Mouse (Mus musculus) ES-E14 (cell line): ENCODE measurements around the gene Nfs1. TPM values are rescaled to one million over a fixed set of nuclear protein-coding genes. Genes with fewer than 3 reads are reported as not detected.
A peak's percentile ranks its signal among the peaks of the same experiment; 100 is the strongest.

Experiments
- DNase-seq: peaks from one replicate; pipeline ENCODE4 v3.0.0-alpha.2; 2013; ENCODE audit warnings: low read depth, low spot score
- H3K27ac ChIP-seq: 2 replicates; pipeline ENCODE4 v1.5.1; 2012; ENCODE audit warnings: low read depth, mild to moderate bottlenecking, low read length, moderate library complexity, mixed read lengths; ENCODE audit not compliant: poor library complexity, insufficient read depth, severe bottlenecking
- H3K36me3 ChIP-seq: 2 replicates; pipeline ENCODE4 v1.6.1; 2012; ENCODE audit warnings: mild to moderate bottlenecking, low read length, moderate library complexity, mixed read lengths; ENCODE audit not compliant: control insufficient read depth, poor library complexity, insufficient read depth, severe bottlenecking
- H3K4me1 ChIP-seq, 2 experiments: fragments of 150-350 bp in 1 of 2; sonication (generic) in 1 of 2; 2 replicates each; pipeline ENCODE4 v1.6.1; 2012; ENCODE audit warnings: low read length in 2 of 2, mild to moderate bottlenecking in 1 of 2, mixed read lengths in 1 of 2; ENCODE audit not compliant: control insufficient read depth in 2 of 2, insufficient read depth in 2 of 2, poor library complexity in 1 of 2
- H3K4me3 ChIP-seq, 2 experiments: fragments of 150-350 bp in 1 of 2; sonication (generic) in 1 of 2; 2 replicates each; pipeline ENCODE4 v1.5.1; 2012; ENCODE audit warnings: low read length in 2 of 2, low read depth in 1 of 2, mild to moderate bottlenecking in 1 of 2, mixed read lengths in 1 of 2; ENCODE audit not compliant: insufficient read depth in 1 of 2, poor library complexity in 1 of 2, severe bottlenecking in 1 of 2
- H3K9ac ChIP-seq: 2 replicates; pipeline ENCODE4 v1.6.1; 2012; ENCODE audit warnings: low read depth, mild to moderate bottlenecking, low read length, mixed read lengths; ENCODE audit not compliant: poor library complexity, insufficient read depth, severe bottlenecking
- H3K9me3 ChIP-seq: fragments of 150-350 bp; sonication (generic); 2 replicates; pipeline ENCODE4 v1.6.1; 2012; ENCODE audit warnings: low read depth, mild to moderate bottlenecking, low read length; ENCODE audit not compliant: control insufficient read depth, insufficient read depth
- CHD2 ChIP-seq: IDR thresholded peaks from 2 replicates; pipeline ENCODE4 v1.6.1; 2014; ENCODE audit warnings: mild to moderate bottlenecking, low read depth, low read length, inconsistent platforms
- HCFC1 ChIP-seq: IDR thresholded peaks from 2 replicates; pipeline ENCODE4 v1.6.1; 2012; ENCODE audit warnings: low read length, inconsistent platforms, borderline replicate concordance; ENCODE audit not compliant: insufficient read depth
- MAFK ChIP-seq: IDR thresholded peaks from 2 replicates; pipeline ENCODE4 v1.6.1; 2014; ENCODE audit warnings: mild to moderate bottlenecking, low read depth, low read length, inconsistent platforms; ENCODE audit not compliant: insufficient read depth
- ZC3H11A ChIP-seq: IDR thresholded peaks from 2 replicates; pipeline ENCODE4 v1.6.1; 2012; ENCODE audit warnings: low read depth, mild to moderate bottlenecking, inconsistent platforms, low read length, borderline replicate concordance
- ZNF384 ChIP-seq: IDR thresholded peaks from 2 replicates; pipeline ENCODE4 v1.6.1; 2012; ENCODE audit warnings: low read depth, low read length, inconsistent platforms
- in situ Hi-C, 2 experiments: fragments of 600-800 bp; cut with MboI; formaldehyde crosslinking; loops; one replicate each; pipeline ENCODE4 v1.15.1; 2025; ENCODE audit warnings: low sequenced_read_pairs in 2 of 2, inconsistent platforms in 1 of 2; ENCODE audit not compliant: unreplicated experiment in 2 of 2
- total RNA-seq: library from RNA; depleted of rRNA; stranded (reverse); fragments of 300-350 nt; gene quantifications from 2 replicates; pipeline ENCODE4 v1.2.3, GENCODE M21; 2012

Gene Nfs1
- total RNA-seq, 1 experiment = 41.6 TPM

DNA sequence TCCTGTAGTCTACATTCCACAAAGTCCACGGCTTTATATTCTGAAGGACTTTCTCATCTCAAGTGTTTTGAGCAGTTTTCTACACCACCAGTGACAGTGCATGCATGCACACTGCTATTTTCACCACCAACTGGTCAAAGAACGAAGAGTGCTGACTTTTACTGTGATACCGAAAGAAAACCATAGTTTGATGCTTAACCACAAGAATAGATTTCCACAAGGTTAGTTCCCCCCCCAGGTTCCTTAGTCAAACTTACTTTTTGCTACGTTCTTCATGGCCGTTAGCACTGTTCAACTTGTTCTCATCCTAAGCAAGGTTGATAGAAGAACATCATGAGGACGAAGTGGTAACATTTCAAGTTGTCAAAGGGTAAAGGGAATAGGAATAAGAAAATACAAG lies 33.1 kb upstream of the Nfs1 start:
- in situ Hi-C loops = no loop called here
- Histone ChIP-seq H3K4me3 (peak overlapping the region in 1 of 2 experiments; percentile 1; a peak in 2 of 4 replicates), H3K36me3 (peaks cover 20% of the 10 kb centered on the region), H3K9ac (no peak overlapping the region), H3K4me1 (peaks cover 0 to 2% of the 10 kb centered on the region in 2 experiments; a peak in 2 of 4 replicates), H3K9me3 (no peaks in the 10 kb centered on the region), H3K27ac (no peak overlapping the region)
- DNase-seq = no peak
- no peak for TF ChIP-seq ZC3H11A

DNA sequence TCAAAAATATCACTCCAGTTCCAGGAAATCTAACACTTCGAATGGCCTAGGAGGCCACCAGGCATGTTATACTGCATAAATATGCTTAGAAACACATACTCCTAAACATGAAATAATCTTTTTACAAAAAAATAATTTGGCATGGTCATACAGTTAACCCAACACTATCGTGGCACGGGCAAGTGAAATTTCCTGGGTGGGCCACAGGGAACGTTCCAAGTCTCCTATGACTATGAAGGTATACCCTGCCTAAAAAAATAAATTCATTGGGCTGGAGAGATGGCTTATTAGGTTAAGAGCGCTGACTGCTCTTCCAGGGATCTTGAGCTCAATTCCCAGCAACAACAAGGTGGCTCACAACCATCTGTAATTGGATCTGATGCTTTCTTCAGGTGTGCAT lies 22.6 kb upstream of the Nfs1 start:
- Histone ChIP-seq H3K36me3 (peaks cover 38% of the 10 kb centered on the region; the same call in 1 of the 2 replicates), H3K9ac (no peak overlapping the region), H3K9me3 (no peaks in the 10 kb centered on the region), H3K4me3 (no peak overlapping the region), H3K4me1 (no peaks in the 10 kb centered on the region), H3K27ac (no peak overlapping the region)
- TF ChIP-seq MAFK = no peak
- TF ChIP-seq HCFC1 = no peak
- no peak for TF ChIP-seq CHD2
- no peak for TF ChIP-seq ZNF384
- TF ChIP-seq ZC3H11A = no peak
- no peak for DNase-seq
- in situ Hi-C loops = no loop called here

DNA sequence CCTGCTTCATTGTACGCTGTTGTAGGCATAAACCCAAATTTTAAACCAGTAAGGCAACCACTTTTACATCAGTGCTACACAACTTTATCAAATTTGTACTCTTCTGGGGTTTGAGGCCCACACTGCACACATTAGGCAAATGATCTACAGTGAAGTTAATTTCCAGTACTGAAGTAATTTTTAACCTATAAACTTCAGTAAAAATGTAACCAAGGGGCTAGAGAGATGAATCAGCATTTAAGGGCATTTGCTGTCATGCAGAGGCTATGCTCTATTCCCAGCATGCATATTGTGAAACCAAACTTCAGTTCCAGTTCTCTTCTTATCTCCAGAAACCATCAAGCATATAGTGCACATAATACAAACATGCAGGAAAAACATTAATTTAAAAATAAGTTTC lies 21.5 kb upstream of the Nfs1 start:
- H3K9ac ChIP-seq = no peak overlapping the region
- no peak overlapping the region for H3K4me3 ChIP-seq
- H3K4me1 ChIP-seq = no peaks in the 10 kb centered on the region
- H3K36me3 ChIP-seq = peaks cover 39% of the 10 kb centered on the region; the same call in 1 of the 2 replicates
- DNase-seq = no peak
- in situ Hi-C loops = no loop called here
- H3K9me3 ChIP-seq = no peaks in the 10 kb centered on the region
- TF ChIP-seq HCFC1 (no peak), ZNF384 (no peak), MAFK (no peak), ZC3H11A (no peak), CHD2 (no peak)
- no peak overlapping the region for H3K27ac ChIP-seq

DNA sequence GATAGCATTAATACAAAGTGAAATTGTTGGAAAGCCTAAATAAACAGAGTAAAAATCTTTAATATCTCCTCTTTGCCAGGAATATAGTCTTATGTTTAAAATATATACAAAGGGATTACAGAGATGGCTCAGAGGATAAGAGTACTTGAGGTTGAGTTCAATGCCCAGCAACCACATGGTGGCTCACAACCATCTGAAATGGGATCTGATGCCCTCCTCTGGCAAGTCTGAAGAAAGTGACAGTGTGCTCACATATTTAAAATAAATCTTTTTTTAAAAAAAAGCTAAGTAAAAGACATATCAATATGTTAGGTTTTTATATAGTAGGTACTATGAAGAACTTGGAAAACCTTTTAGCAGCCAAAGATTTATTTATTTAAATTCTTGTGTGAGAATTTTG lies 7.6 kb upstream of the Nfs1 start:
- no peak for TF ChIP-seq HCFC1
- no peak for TF ChIP-seq CHD2
- no peak for TF ChIP-seq MAFK
- no peak for TF ChIP-seq ZNF384
- no peak for TF ChIP-seq ZC3H11A
- H3K9ac ChIP-seq = no peak overlapping the region
- no peak overlapping the region for H3K4me3 ChIP-seq
- no peak overlapping the region for H3K27ac ChIP-seq
- in situ Hi-C loops = no loop called here
- H3K36me3 ChIP-seq = peaks cover 12% of the 10 kb centered on the region; the same call in 1 of the 2 replicates
- H3K9me3 ChIP-seq = no peaks in the 10 kb centered on the region
- DNase-seq = no peak
- H3K4me1 ChIP-seq = no peaks in the 10 kb centered on the region

DNA sequence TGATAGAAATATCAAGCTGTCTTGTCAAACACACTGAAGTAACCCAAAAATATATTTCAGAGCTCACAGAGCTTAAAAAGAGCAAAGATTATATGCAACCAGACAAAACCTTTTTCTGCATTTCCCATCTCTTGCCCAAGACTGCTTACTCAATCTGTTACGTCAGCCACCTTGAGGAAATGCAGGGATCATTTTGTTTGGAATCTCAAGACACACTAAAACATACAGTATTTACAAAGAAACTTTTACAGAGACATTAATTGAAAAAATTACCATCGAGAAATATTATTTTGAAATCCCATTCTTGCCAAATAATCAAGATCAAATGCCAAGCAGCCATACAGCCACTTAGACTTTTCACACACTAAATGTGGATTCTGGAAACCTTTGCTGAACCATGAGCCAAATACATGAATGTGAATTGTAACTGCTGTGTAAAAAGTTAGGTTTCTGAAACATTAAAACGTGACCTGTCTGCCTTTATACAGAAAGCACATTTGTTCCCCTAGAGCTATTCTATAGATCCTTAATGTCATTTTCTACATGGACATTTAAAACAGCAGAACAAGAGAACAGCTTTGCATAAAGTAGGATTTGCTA lies 3.4 kb upstream of the Nfs1 start:
- Histone ChIP-seq H3K9me3 (no peaks in the 10 kb centered on the region), H3K4me3 (no peak overlapping the region), H3K9ac (no peak overlapping the region), H3K4me1 (no peaks in the 10 kb centered on the region), H3K27ac (no peak overlapping the region), H3K36me3 (peaks cover 4% of the 10 kb centered on the region; the same call in 1 of the 2 replicates)
- in situ Hi-C loops = no loop called here
- TF ChIP-seq CHD2 = 0 out of 2 replicates have a peak, but pooled peaks have one; percentile 23
- no peak for TF ChIP-seq ZNF384
- no peak for DNase-seq
